Mouse (Mus musculus): Measurements from ENCODE around the gene Akt3. TPM values are rescaled to one million over a fixed set of nuclear protein-coding genes. Genes with fewer than 3 reads are reported as not detected.

Gene Akt3
- polyA plus RNA-seq, 1 experiment from 2014 or later: 11.5 TPM

DNA sequence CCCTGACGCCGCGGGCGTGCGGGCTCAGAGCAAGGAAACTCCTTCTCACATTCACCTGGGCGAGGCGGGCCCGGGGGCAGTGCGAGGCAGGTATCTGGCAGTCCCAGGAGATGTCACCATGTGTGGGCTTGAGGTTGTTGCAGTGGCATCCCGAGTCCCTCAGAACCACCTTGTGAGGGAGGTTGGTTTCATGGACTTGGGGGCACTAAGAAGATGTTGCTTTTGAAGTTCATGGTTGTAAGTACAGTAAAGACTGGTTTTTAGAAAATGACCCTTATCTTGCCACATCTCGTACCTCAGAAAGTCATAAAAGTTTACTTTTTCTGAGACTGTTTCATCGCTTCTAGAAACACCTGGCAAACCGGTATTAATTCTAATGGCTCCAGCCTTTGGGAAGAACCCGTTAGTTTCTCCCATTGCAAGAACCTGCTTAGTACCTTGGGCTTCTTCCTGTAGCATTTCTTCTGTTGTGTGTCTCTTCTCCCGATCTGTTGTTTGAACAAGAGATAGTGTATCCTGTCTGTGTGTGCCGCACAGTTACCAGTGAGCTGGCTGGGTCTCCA is 1.1 kb upstream of the Akt3 start:
- 17% methylated on average over 16 of the region's 16 CpGs for WGBS
- peak overlapping the region; percentile 96 for H3K27ac ChIP-seq (ENCODE audit: low read length)
- peaks cover 3% of the 10 kb centered on the region; the same call in 1 of the 2 replicates for H3K4me1 ChIP-seq (ENCODE audit: control insufficient read depth, insufficient read depth, low read length)
- H3K4me2 ChIP-seq (replicated peaks; ENCODE audit: low read depth, low read length): peak overlapping the region; percentile 89
- ATAC-seq (ENCODE audit: insufficient number of reproducible peaks, insufficient read depth, low FRiP score, low read depth): no peak
- H3K36me3 ChIP-seq (ENCODE audit: control insufficient read depth, insufficient read depth, low read length): no peaks in the 10 kb centered on the region
- peak overlapping the region; percentile 87 for H3K9ac ChIP-seq (replicated peaks; ENCODE audit: low read depth, low read length)
- H3K9me3 ChIP-seq (ENCODE audit: control insufficient read depth, low read depth, low read length): no peaks in the 10 kb centered on the region
- H3K4me3 ChIP-seq (ENCODE audit: low read depth, low read length): peak overlapping the region; percentile 91
- H3K27me3 ChIP-seq (ENCODE audit: control insufficient read depth, insufficient read depth, low read length): no peaks in the 10 kb centered on the region

GRCm38 (mm10) chr1:177258343-177259037 is 487 bp upstream of the Akt3 start:
- Histone ChIP-seq H3K4me3 (ENCODE audit: low read depth, low read length) (peak overlapping the region; percentile 91), H3K36me3 (ENCODE audit: control insufficient read depth, insufficient read depth, low read length) (no peaks in the 10 kb centered on the region), H3K27me3 (ENCODE audit: control insufficient read depth, insufficient read depth, low read length) (no peaks in the 10 kb centered on the region), H3K4me2 (replicated peaks; ENCODE audit: low read depth, low read length) (peak overlapping the region; percentile 89), H3K9ac (replicated peaks; ENCODE audit: low read depth, low read length) (peak overlapping the region; percentile 87), H3K27ac (ENCODE audit: low read length) (peak overlapping the region; percentile 96), H3K9me3 (ENCODE audit: control insufficient read depth, low read depth, low read length) (no peaks in the 10 kb centered on the region), H3K4me1 (ENCODE audit: control insufficient read depth, insufficient read depth, low read length) (peaks cover 3% of the 10 kb centered on the region; the same call in 1 of the 2 replicates)
- ATAC-seq (ENCODE audit: insufficient number of reproducible peaks, insufficient read depth, low FRiP score, low read depth): peak; percentile 92
- WGBS: under 1% methylated on average over 56 of the region's 86 CpGs

DNA sequence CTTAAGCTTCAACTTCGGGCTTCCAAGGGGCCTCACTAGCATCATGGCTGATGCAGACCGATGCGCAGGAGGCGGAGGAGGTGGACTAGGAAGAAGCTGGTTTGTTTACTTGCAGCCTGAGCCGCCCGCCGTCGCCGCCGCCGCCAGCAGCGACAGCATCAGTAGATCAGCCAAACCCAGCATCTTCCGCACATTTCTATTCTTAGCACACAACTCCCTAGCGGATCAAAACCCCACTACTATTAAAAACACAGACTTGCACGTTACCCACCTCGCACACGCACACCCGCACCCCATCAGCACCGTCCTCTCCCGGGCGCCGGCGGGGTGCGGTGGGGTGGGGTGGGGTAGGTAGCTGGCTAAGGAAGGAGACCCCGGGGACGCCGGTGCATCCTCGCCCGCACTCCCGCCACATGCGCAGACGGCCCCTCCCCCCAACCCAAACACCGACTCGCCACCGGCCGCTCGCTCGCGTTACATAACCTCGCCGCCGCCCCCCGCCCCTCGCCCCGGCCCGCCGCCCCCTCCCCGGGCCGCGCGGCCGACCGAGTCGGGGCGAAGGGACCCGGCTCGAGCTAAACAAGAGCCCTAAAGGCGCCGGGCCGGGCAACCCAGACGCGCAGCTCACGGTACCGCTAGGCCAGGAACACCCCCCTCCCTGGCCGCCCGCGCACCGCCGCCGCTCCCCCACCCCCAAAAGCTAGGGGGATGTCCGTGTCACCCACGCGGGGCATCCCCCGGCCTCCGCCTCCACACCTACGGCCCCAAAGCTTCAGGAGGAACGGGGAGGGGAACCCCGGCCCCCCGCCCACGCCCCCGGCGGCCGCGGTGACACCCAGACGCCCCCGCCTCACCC is 597 bp downstream of the Akt3 start:
- Histone ChIP-seq H3K9ac (replicated peaks; ENCODE audit: low read depth, low read length) (peak overlapping the region; percentile 87), H3K9me3 (ENCODE audit: control insufficient read depth, low read depth, low read length) (no peaks in the 10 kb centered on the region), H3K4me3 (ENCODE audit: low read depth, low read length) (peak overlapping the region; percentile 91), H3K27me3 (ENCODE audit: control insufficient read depth, insufficient read depth, low read length) (no peaks in the 10 kb centered on the region), H3K4me2 (replicated peaks; ENCODE audit: low read depth, low read length) (peak overlapping the region; percentile 89), H3K27ac (ENCODE audit: low read length) (peak overlapping the region; percentile 96), H3K4me1 (ENCODE audit: control insufficient read depth, insufficient read depth, low read length) (peaks cover 3% of the 10 kb centered on the region; the same call in 1 of the 2 replicates), H3K36me3 (ENCODE audit: control insufficient read depth, insufficient read depth, low read length) (no peaks in the 10 kb centered on the region)
- 1% methylated on average over 63 of the region's 86 CpGs for WGBS
- ATAC-seq (ENCODE audit: insufficient number of reproducible peaks, insufficient read depth, low FRiP score, low read depth): peak; percentile 30; the same call in 1 of the 2 replicates

GRCm38 (mm10) chr1:177248638-177249037 is 9.4 kb downstream of the Akt3 start:
- Histone ChIP-seq H3K36me3 (ENCODE audit: control insufficient read depth, insufficient read depth, low read length) (no peaks in the 10 kb centered on the region), H3K27ac (ENCODE audit: low read length) (no peak overlapping the region), H3K4me3 (ENCODE audit: low read depth, low read length) (no peak overlapping the region), H3K9ac (replicated peaks; ENCODE audit: low read depth, low read length) (no peak overlapping the region), H3K27me3 (ENCODE audit: control insufficient read depth, insufficient read depth, low read length) (no peaks in the 10 kb centered on the region), H3K4me2 (replicated peaks; ENCODE audit: low read depth, low read length) (no peak overlapping the region), H3K9me3 (ENCODE audit: control insufficient read depth, low read depth, low read length) (no peaks in the 10 kb centered on the region), H3K4me1 (ENCODE audit: control insufficient read depth, insufficient read depth, low read length) (no peaks in the 10 kb centered on the region)
- 56% methylated on average over 4 of the region's 4 CpGs for WGBS
- no peak for ATAC-seq (ENCODE audit: insufficient number of reproducible peaks, insufficient read depth, low FRiP score, low read depth)

DNA sequence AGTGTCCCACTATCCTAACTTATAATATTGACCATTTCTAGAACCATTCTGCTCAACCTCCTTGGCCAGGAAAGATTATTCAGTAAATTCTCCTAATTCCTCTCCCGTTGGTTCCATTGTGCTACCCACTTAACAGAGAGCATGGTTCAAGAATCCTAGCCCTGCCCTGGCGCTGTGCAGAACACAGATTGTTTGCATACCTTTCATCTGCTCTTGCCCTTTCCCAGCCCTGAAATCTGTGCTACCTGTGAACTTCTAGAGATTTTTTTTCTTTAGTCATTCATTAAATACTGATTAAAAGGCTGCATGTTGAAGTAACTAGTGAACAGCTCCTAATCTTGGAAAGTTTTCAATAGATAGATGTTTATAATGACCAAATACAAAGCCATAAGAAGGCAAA is 19.6 kb downstream of the Akt3 start:
- Histone ChIP-seq H3K36me3 (ENCODE audit: control insufficient read depth, insufficient read depth, low read length) (no peaks in the 10 kb centered on the region), H3K4me2 (replicated peaks; ENCODE audit: low read depth, low read length) (no peak overlapping the region), H3K9ac (replicated peaks; ENCODE audit: low read depth, low read length) (no peak overlapping the region), H3K9me3 (ENCODE audit: control insufficient read depth, low read depth, low read length) (no peaks in the 10 kb centered on the region), H3K4me3 (ENCODE audit: low read depth, low read length) (no peak overlapping the region), H3K4me1 (ENCODE audit: control insufficient read depth, insufficient read depth, low read length) (no peaks in the 10 kb centered on the region), H3K27ac (ENCODE audit: low read length) (no peak overlapping the region), H3K27me3 (ENCODE audit: control insufficient read depth, insufficient read depth, low read length) (no peaks in the 10 kb centered on the region)
- ATAC-seq (ENCODE audit: insufficient number of reproducible peaks, insufficient read depth, low FRiP score, low read depth): peak; percentile 76; the same call in 1 of the 2 replicates
- 63% methylated on average over 2 of the region's 2 CpGs for WGBS

DNA sequence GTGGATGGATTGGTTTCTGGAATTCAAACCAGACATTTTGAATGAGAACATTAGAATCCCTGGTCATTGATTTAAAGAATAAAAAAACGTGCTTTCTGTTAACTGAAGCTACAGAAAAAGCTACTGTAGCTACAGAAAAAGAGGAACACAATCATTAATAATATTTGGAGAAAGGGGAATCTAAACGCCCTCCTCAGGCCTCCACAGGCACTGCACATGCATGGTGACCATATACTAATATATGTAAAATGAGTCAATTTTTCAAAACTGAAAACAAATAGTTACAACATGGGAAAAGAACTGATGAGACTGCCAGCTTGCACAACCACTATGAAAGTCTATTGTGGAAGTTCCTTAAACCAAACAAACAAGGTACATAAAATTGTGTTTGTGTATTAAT is 21.3 kb downstream of the Akt3 start:
- Histone ChIP-seq H3K27me3 (ENCODE audit: control insufficient read depth, insufficient read depth, low read length) (no peaks in the 10 kb centered on the region), H3K36me3 (ENCODE audit: control insufficient read depth, insufficient read depth, low read length) (no peaks in the 10 kb centered on the region), H3K4me2 (replicated peaks; ENCODE audit: low read depth, low read length) (no peak overlapping the region), H3K9ac (replicated peaks; ENCODE audit: low read depth, low read length) (no peak overlapping the region), H3K9me3 (ENCODE audit: control insufficient read depth, low read depth, low read length) (no peaks in the 10 kb centered on the region), H3K4me3 (ENCODE audit: low read depth, low read length) (no peak overlapping the region), H3K27ac (ENCODE audit: low read length) (no peak overlapping the region), H3K4me1 (ENCODE audit: control insufficient read depth, insufficient read depth, low read length) (no peaks in the 10 kb centered on the region)
- 74% methylated on average over 2 of the region's 2 CpGs for WGBS
- no peak for ATAC-seq (ENCODE audit: insufficient number of reproducible peaks, insufficient read depth, low FRiP score, low read depth)

GRCm38 (mm10) chr1:177236249-177236648 is 21.8 kb downstream of the Akt3 start:
- Histone ChIP-seq H3K9ac (replicated peaks; ENCODE audit: low read depth, low read length) (no peak overlapping the region), H3K4me1 (ENCODE audit: control insufficient read depth, insufficient read depth, low read length) (no peaks in the 10 kb centered on the region), H3K36me3 (ENCODE audit: control insufficient read depth, insufficient read depth, low read length) (no peaks in the 10 kb centered on the region), H3K4me2 (replicated peaks; ENCODE audit: low read depth, low read length) (no peak overlapping the region), H3K27ac (ENCODE audit: low read length) (no peak overlapping the region), H3K9me3 (ENCODE audit: control insufficient read depth, low read depth, low read length) (no peaks in the 10 kb centered on the region), H3K27me3 (ENCODE audit: control insufficient read depth, insufficient read depth, low read length) (no peaks in the 10 kb centered on the region), H3K4me3 (ENCODE audit: low read depth, low read length) (no peak overlapping the region)
- no peak for ATAC-seq (ENCODE audit: insufficient number of reproducible peaks, insufficient read depth, low FRiP score, low read depth)

DNA sequence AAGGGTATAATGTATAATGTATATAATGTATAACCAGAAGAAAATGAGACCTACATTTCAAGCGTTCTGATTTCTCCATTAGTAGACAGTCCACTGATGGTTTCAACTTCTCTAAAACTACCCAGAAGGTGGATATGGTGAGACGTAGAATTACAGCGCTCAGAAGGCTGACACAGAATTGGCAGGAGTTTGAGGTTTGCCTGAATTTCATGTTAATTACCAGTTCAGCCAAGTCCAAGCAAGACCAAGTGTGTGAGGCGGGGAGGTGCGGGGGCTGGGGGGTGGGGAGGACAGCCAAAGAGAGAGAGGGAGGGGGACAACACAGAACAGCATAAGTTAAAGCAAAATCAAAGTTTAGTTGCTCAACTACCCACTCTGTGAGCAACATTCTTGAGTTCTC is 23.5 kb downstream of the Akt3 start:
- Histone ChIP-seq H3K9ac (replicated peaks; ENCODE audit: low read depth, low read length) (no peak overlapping the region), H3K9me3 (ENCODE audit: control insufficient read depth, low read depth, low read length) (no peaks in the 10 kb centered on the region), H3K4me1 (ENCODE audit: control insufficient read depth, insufficient read depth, low read length) (no peaks in the 10 kb centered on the region), H3K36me3 (ENCODE audit: control insufficient read depth, insufficient read depth, low read length) (no peaks in the 10 kb centered on the region), H3K27me3 (ENCODE audit: control insufficient read depth, insufficient read depth, low read length) (no peaks in the 10 kb centered on the region), H3K4me3 (ENCODE audit: low read depth, low read length) (no peak overlapping the region), H3K27ac (ENCODE audit: low read length) (no peak overlapping the region), H3K4me2 (replicated peaks; ENCODE audit: low read depth, low read length) (no peak overlapping the region)
- WGBS: 92% methylated on average over 5 of the region's 5 CpGs
- ATAC-seq (ENCODE audit: insufficient number of reproducible peaks, insufficient read depth, low FRiP score, low read depth): no peak

All from stomach, embryonic 14.5 days (tissue).